Mouse (Mus musculus) forebrain, embryonic 13.5 days (tissue): ENCODE measurements around the gene Apobec4. TPM values are rescaled to one million over a fixed set of nuclear protein-coding genes. Genes with fewer than 3 reads are reported as not detected.

Experiments
- ATAC-seq: fragments of 200-750 bp; cut with Nextera tagmentation; 2 replicates; pipeline ENCODE4 v1.8.0; 2017
- H3K27ac ChIP-seq: fragments of 300-500 bp; sonication (generic); 2 replicates; pipeline ENCODE4 v1.5.1; 2015; ENCODE audit warnings: inconsistent platforms, mild to moderate bottlenecking, moderate library complexity
- H3K27me3 ChIP-seq: fragments of 300-500 bp; sonication (generic); 2 replicates; pipeline ENCODE4 v1.6.1; 2015; ENCODE audit warnings: mild to moderate bottlenecking, inconsistent platforms
- H3K36me3 ChIP-seq: fragments of 300-500 bp; sonication (generic); 2 replicates; pipeline ENCODE4 v1.6.1; 2015; ENCODE audit warnings: mild to moderate bottlenecking, inconsistent platforms; ENCODE audit not compliant: poor library complexity, severe bottlenecking
- H3K4me1 ChIP-seq: fragments of 300-500 bp; sonication (generic); 2 replicates; pipeline ENCODE4 v1.6.1; 2015; ENCODE audit warnings: inconsistent platforms
- H3K4me2 ChIP-seq: fragments of 300-500 bp; sonication (generic); 2 replicates; pipeline ENCODE4 v1.6.1; 2015; ENCODE audit warnings: inconsistent platforms, mild to moderate bottlenecking, moderate library complexity
- H3K4me3 ChIP-seq: fragments of 300-500 bp; sonication (generic); 2 replicates; pipeline ENCODE4 v1.5.1; 2015; ENCODE audit warnings: mild to moderate bottlenecking, inconsistent platforms
- H3K9ac ChIP-seq: fragments of 300-500 bp; sonication (generic); 2 replicates; pipeline ENCODE4 v1.6.1; 2015; ENCODE audit warnings: mild to moderate bottlenecking, inconsistent platforms
- H3K9me3 ChIP-seq: fragments of 300-500 bp; sonication (generic); replicated peaks from 2 replicates; pipeline ENCODE4 v1.6.1; 2016; ENCODE audit warnings: inconsistent platforms
- WGBS: fragments of 180-500 bp; shearing (Covaris S2); methylation state at CpG from one replicate; pipeline ENCODE4 v1.1.7; 2015; 5-methylcytosine and 5-hydroxymethylcytosine counted together
- polyA plus RNA-seq: library from polyadenylated mRNA; unstranded; fragments of >200 nt; fragmentation: Nextera tagmentation; extraction: Ambion mirVana; gene quantifications from 2 replicates; pipeline ENCODE4 v1.2.1, GENCODE M21; 2015

Gene Apobec4
- polyA plus RNA-seq, result 0.14 TPM in 1 of 2 replicates, not detected in the other

DNA sequence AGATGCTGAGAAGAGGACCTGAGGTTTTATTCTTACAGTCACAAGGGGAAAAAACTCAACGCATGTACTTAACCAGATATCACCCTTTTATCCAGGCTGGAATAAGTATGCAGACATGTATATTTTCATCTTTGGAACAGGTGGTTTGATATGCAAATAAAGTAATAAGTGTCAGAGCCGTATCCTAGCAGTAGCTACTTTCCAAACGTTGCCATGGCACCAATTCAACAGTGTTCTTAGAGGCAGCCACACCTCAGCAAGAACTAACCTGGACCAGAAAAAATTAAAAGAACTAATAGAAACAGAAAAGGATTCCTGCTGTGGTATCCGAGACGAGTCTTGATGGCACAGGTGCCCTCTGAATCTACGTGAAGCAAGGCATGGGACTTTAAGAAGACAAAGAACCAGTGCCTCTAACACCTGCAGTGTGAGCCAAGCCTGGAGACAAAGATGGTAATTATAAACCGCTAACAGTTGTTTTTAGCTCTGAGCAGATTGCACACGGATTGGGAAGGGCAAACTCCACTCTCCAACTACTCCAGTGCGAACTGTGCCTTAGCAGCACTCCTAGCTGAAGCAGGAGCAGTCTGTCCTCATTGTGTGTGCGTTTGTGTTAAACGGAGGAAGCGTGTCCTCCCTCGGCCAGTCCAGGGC is at the start of gene Apobec4:
Gene Apobec4 (plus strand): TSS at position 240 of the 654 bp plus-strand sequence.
- H3K4me3 ChIP-seq, result no peak within 1 kb of the TSS
- H3K4me2 ChIP-seq, result peak within 1 kb of the TSS; percentile 13; the same call in 1 of the 2 replicates
- no peak within 1 kb of the TSS for H3K9ac ChIP-seq
- peak within 1 kb of the TSS; percentile 55; the same call in 1 of the 2 replicates for H3K27ac ChIP-seq
- WGBS, result 43% methylated on average over 13 of the region's 13 CpGs
- no peaks in the 10 kb centered on the region for H3K9me3 ChIP-seq
- no peaks in the 10 kb centered on the region for H3K27me3 ChIP-seq
- H3K4me1 ChIP-seq, result peaks cover 13% of the 10 kb centered on the region
- no peaks in the 10 kb centered on the region for H3K36me3 ChIP-seq
- ATAC-seq, result peak; percentile 76

DNA sequence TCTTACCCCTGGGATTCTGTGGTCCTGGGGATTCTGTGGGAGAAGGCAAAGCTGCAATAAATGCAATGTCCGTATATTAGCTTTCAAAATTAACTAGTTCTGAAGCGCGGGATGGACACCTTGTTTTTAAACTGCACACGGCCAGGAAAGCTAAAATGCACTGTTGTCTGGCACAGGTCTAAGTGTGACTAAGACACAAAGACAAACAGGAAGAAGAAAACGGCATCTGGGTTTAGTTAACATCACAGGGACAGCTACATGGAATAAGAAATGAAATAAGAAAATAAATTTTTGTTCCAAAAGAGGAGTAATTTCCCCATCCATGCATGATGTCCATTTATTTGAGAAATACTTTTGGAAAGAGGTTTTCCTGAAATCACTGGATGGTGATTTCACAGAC is 49.3 kb upstream of the Apobec4 start:
- Histone ChIP-seq H3K4me3 (no peak overlapping the region), H3K9ac (no peak overlapping the region), H3K4me2 (no peak overlapping the region), H3K27ac (no peak overlapping the region), H3K9me3 (no peaks in the 10 kb centered on the region), H3K27me3 (no peaks in the 10 kb centered on the region), H3K4me1 (no peaks in the 10 kb centered on the region), H3K36me3 (no peaks in the 10 kb centered on the region)
- no peak for ATAC-seq
- WGBS, result 89% methylated on average over 5 of the region's 5 CpGs

DNA sequence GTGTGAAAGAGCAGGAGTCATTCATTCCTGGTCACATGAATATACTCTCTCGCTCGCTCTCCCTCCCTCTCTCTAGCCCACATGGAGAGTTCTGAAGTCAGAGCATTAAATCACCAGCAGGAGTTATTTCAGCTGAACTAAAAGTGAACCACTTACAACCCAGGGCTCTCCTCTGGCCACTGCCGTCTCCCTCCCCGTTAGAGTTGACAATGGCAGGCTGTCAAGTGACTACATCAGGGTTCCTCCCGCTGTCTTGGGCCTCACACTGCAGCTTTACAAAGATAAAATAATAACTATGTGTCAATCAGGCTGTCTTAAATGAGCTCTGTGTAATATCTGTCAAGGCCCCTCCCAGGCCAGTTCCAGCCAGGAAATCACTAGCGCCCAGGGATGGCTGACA is 47.4 kb upstream of the Apobec4 start:
- 36% methylated on average over 6 of the region's 6 CpGs for WGBS
- peak; percentile 70; the same call in 1 of the 2 replicates for ATAC-seq
- Histone ChIP-seq H3K4me1 (no peaks in the 10 kb centered on the region), H3K4me2 (peak overlapping the region; percentile 3; the same call in 1 of the 2 replicates), H3K9me3 (no peaks in the 10 kb centered on the region), H3K9ac (no peak overlapping the region), H3K27ac (no peak overlapping the region), H3K36me3 (no peaks in the 10 kb centered on the region), H3K27me3 (no peaks in the 10 kb centered on the region), H3K4me3 (no peak overlapping the region)

DNA sequence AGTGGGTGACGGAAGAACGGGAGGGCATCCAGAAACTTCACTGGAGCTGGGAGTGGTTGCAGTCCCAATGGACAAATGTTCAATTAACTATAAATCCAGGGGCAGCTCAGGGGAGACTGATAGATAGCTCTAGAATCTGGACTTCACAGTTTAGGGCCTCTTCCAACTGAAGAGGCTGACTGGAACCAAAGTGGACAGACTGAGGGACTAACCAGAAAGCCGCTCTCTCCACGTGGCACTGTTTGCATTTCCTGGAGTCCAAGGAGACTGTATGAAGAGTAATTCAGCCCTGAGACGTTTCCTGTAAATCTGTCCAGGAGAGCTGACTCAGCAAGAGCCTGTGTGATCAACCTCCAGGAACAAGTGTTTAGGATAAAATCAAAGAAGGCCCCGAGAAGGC is 46.4 kb upstream of the Apobec4 start:
- H3K4me1 ChIP-seq, result no peaks in the 10 kb centered on the region
- WGBS, result 81% methylated on average over 6 of the region's 6 CpGs
- H3K27me3 ChIP-seq, result no peaks in the 10 kb centered on the region
- no peaks in the 10 kb centered on the region for H3K36me3 ChIP-seq
- ATAC-seq, result no peak
- H3K9ac ChIP-seq, result no peak overlapping the region
- no peak overlapping the region for H3K27ac ChIP-seq
- H3K4me2 ChIP-seq, result no peak overlapping the region
- no peaks in the 10 kb centered on the region for H3K9me3 ChIP-seq
- H3K4me3 ChIP-seq, result no peak overlapping the region

DNA sequence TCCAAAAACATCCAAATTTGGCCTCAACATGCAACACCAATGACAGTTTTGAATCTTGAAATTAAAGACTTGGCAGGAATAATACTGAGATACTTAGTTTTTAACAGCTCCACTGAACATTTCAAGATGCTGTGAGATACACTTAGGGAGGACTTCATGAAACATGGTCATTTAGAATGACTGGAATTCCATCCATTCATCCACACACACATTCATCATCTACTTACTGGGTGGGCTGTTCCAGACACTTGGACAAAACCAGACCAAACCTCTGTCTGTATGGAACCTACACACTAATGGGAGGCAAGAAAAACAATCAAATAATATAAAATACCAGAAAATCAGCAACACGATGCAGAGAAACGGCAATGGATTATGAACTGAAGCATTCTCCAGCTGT is 42.8 kb upstream of the Apobec4 start:
- WGBS, result 98% methylated on average over 2 of the region's 2 CpGs
- no peak overlapping the region for H3K4me3 ChIP-seq
- no peak overlapping the region for H3K9ac ChIP-seq

DNA sequence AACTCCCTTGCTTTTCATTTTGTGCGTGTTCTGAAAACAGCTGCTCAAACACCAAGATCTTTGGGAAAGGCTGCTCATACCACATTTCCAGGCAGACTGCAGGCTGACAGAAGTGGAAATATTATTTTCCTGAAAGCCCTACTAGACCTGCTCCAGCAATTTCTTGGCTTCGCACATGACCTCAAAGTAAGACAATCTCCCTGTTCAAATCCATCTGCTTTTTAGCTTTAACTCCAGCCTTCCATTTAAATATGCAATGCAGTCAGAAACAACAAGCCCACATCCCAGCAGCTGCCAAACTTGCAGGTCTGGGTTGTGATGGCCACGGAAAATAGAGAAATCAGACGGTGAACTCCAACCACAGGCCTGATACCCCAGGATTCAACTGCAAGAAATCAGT is 39.3 kb upstream of the Apobec4 start:
- no peak for ATAC-seq
- WGBS, result 93% methylated on average over 4 of the region's 4 CpGs
- Histone ChIP-seq H3K4me1 (peaks cover 11% of the 10 kb centered on the region), H3K9me3 (no peaks in the 10 kb centered on the region), H3K4me3 (no peak overlapping the region), H3K4me2 (no peak overlapping the region), H3K36me3 (no peaks in the 10 kb centered on the region), H3K9ac (no peak overlapping the region), H3K27ac (no peak overlapping the region), H3K27me3 (no peaks in the 10 kb centered on the region)

More for the DNA sequence above, 42.8 kb upstream of the Apobec4 start:
- H3K27ac ChIP-seq, result no peak overlapping the region
- H3K27me3 ChIP-seq, result no peaks in the 10 kb centered on the region
- H3K36me3 ChIP-seq, result no peaks in the 10 kb centered on the region
- no peaks in the 10 kb centered on the region for H3K9me3 ChIP-seq
- H3K4me2 ChIP-seq, result no peak overlapping the region
- no peaks in the 10 kb centered on the region for H3K4me1 ChIP-seq
- no peak for ATAC-seq

DNA sequence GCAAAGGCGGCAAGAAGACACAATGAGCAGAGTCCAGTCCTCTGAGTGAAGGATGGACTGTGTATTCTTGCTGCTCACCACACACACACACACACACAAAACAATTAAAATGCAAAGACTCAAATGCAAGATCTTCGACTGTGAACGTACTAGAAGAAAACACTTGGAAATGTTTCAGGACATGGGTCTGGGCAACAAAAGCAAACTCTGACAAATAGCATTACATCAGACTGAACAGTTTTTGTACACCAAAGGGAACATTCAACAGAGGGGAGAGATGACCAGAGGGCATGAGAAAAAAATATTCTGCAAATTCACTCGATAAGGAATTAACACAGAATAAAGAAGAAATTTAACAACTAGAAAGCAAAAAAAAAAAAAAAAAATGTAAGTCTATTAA is 36.4 kb upstream of the Apobec4 start:
- H3K9ac ChIP-seq, result no peak overlapping the region
- WGBS, result 45% methylated on average over 4 of the region's 4 CpGs
- no peak for ATAC-seq

DNA sequence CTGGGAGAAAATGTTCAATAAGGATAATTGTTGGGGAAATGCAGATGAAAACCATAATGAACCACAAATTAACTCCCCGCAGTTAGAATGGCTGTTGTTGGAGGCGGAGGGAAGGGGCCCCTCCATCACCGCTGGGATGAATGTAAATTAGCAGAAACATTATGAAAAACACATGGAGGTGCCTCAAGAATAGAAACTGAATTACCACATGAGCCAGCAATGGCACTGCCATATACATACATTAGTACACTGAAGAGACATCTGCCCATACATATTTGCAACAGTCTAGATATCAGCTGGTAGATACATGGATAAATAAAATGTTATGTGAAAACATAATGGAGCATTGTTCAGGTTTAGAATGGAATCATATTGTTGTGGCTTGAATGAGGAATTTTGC is 35.9 kb upstream of the Apobec4 start:
- H3K4me2 ChIP-seq, result no peak overlapping the region
- WGBS, result 36% methylated on average over 3 of the region's 3 CpGs
- no peak overlapping the region for H3K27ac ChIP-seq
- no peak overlapping the region for H3K9ac ChIP-seq
- H3K27me3 ChIP-seq, result no peaks in the 10 kb centered on the region
- no peaks in the 10 kb centered on the region for H3K9me3 ChIP-seq
- no peak overlapping the region for H3K4me3 ChIP-seq
- peaks cover 11% of the 10 kb centered on the region for H3K4me1 ChIP-seq
- 0 out of 2 replicates have a peak, but pooled peaks have one; percentile 38 for ATAC-seq
- H3K36me3 ChIP-seq, result no peaks in the 10 kb centered on the region

More for the DNA sequence above, 36.4 kb upstream of the Apobec4 start:
- H3K9me3 ChIP-seq, result no peaks in the 10 kb centered on the region
- H3K36me3 ChIP-seq, result no peaks in the 10 kb centered on the region
- no peaks in the 10 kb centered on the region for H3K27me3 ChIP-seq
- peaks cover 11% of the 10 kb centered on the region for H3K4me1 ChIP-seq
- no peak overlapping the region for H3K27ac ChIP-seq
- H3K4me2 ChIP-seq, result no peak overlapping the region
- H3K4me3 ChIP-seq, result no peak overlapping the region

DNA sequence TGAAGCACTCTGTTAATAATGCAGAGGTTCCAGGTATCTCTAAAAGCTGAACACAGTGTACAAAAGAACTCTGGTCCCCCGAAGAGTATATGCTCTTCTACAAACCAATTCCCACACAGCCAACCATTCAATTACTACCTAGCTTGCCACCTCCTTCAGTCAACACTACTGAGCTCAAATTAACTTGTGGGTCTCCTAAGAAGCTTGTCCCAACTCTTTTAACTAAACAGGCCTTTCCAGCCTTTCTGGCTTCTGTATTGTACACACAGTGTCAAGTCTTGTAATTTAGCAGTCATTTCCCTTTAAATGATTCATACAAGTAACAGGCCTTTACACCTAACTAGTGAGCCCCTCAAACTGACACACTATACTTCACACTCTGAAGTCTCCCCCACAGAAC is 33.0 kb upstream of the Apobec4 start:
- H3K36me3 ChIP-seq, result no peaks in the 10 kb centered on the region
- no peaks in the 10 kb centered on the region for H3K27me3 ChIP-seq
- WGBS, result 91% methylated on average over 1 of the region's 1 CpGs
- H3K9me3 ChIP-seq, result no peaks in the 10 kb centered on the region
- H3K4me3 ChIP-seq, result no peak overlapping the region
- H3K9ac ChIP-seq, result no peak overlapping the region
- H3K4me2 ChIP-seq, result no peak overlapping the region
- no peak for ATAC-seq
- no peak overlapping the region for H3K27ac ChIP-seq
- H3K4me1 ChIP-seq, result peaks cover 11% of the 10 kb centered on the region

DNA sequence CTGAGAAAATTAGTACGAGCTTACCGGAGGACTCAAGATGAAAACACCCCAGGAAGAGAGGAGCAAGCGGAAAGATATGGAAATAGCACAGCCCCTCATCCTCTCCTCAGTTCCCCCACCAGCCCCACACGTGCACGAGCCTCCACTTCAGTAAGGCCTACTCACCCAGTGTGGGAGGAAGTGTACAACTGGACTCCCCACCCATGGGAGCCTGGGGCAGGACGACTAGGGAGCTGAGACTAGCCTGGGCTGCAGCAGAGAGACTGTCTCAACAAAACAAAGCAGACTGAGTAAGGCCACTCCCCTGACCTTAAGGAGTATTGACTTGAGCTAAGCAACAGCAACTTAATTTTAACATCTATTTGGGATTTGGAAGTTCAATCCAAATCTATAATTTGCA is 32.2 kb upstream of the Apobec4 start:
- Histone ChIP-seq H3K4me3 (no peak overlapping the region), H3K9ac (no peak overlapping the region), H3K27me3 (no peaks in the 10 kb centered on the region), H3K36me3 (no peaks in the 10 kb centered on the region), H3K27ac (no peak overlapping the region), H3K9me3 (no peaks in the 10 kb centered on the region), H3K4me1 (peaks cover 11% of the 10 kb centered on the region), H3K4me2 (no peak overlapping the region)
- ATAC-seq, result no peak
- WGBS, result 68% methylated on average over 6 of the region's 6 CpGs

DNA sequence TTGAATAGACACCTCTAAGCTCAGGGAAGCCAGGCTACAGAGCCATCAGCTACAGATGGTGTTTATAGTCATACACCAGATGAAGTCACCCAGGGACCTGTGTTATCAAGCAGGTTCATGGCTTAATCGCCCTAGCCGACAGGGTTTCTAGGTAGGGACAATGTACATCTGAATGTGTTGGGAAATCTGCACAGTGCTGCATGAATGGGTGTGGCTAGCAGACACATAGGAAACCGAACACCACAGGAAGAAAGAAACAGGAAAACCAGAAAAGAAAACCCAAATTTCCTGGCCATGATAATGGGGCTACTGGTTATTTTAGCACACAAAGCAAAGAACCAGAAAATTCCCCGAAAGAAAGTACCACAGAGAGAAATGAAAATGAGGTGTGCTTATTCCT is 29.4 kb upstream of the Apobec4 start:
- Histone ChIP-seq H3K27ac (no peak overlapping the region), H3K36me3 (no peaks in the 10 kb centered on the region), H3K4me3 (no peak overlapping the region), H3K4me2 (no peak overlapping the region), H3K9ac (no peak overlapping the region), H3K9me3 (no peaks in the 10 kb centered on the region), H3K27me3 (no peaks in the 10 kb centered on the region), H3K4me1 (no peaks in the 10 kb centered on the region)
- WGBS, result 85% methylated on average over 4 of the region's 4 CpGs
- no peak for ATAC-seq

DNA sequence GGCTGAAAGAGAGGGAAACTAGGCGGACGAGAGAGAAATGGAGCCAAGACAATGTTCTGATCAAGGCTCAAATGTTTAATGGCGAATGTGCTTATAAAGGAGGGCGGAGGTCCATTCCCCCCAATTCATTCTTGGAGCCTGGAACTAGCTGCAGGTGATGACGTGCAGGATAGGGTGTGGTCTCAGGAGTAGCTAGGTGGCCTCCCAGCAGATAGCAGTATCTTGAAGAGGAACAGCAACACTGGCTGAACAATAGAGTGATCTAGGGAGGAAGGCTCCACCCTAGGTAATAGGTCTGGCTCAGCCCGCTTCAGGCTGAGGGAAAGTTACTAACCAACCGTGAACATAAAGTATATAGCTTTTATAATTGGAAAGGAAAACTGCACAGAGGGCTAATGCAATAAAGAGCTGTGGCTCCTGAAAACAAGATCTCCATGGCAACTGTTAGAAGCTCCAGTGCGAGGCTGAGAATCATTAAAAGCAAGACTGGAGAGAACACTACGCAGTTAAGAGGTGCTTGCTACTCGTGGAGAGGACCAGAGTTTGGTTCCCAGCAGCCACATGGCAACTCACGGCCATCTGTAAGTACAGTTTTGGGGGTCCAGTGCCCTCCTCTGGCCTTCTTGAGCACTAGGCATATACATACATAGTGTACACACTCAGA is 28.7 kb upstream of the Apobec4 start:
- WGBS, result 86% methylated on average over 11 of the region's 11 CpGs
- H3K9me3 ChIP-seq, result no peaks in the 10 kb centered on the region

More for the DNA sequence above, 28.7 kb upstream of the Apobec4 start:
- H3K27ac ChIP-seq, result no peak overlapping the region
- ATAC-seq, result no peak
- H3K9ac ChIP-seq, result no peak overlapping the region
- H3K4me1 ChIP-seq, result no peaks in the 10 kb centered on the region
- H3K27me3 ChIP-seq, result no peaks in the 10 kb centered on the region
- no peak overlapping the region for H3K4me3 ChIP-seq
- no peak overlapping the region for H3K4me2 ChIP-seq
- no peaks in the 10 kb centered on the region for H3K36me3 ChIP-seq
